Mouse (Mus musculus): ENCODE data around the gene Hmgcs1. TPM values are rescaled to one million over a fixed set of nuclear protein-coding genes. Genes with fewer than 3 reads are reported as not detected.
"Not testable (repeated sequence)": the region's sequence is repeated elsewhere in the genome, so short reads cannot be mapped to it uniquely, and the experiment has no call there.

Gene Hmgcs1
- total and polyA plus RNA-seq, 2 experiments from 2014 or later, result 230 to 376 TPM

GRCm38 (mm10) chr13:119696496-119696895 lies 6.3 kb downstream of the Hmgcs1 start:
- no peak overlapping the region for H3K9ac ChIP-seq (replicated peaks; ENCODE audit: low read length)
- H3K36me3 ChIP-seq (ENCODE audit: insufficient read depth, low read length), result peaks cover 15% of the 10 kb centered on the region; the same call in 1 of the 2 replicates
- 71% methylated on average over 1 of the region's 1 CpGs for WGBS
- no peak overlapping the region for H3K4me2 ChIP-seq (ENCODE audit: low read depth, low read length)
- H3K27ac ChIP-seq, result no peak overlapping the region
- DNase-seq (ENCODE audit: low spot score) (no peak), ATAC-seq (no peak)
- H3K9me3 ChIP-seq (ENCODE audit: low read length), result no peaks in the 10 kb centered on the region
- TF ChIP-seq CTCF (IDR thresholded peaks at IDR 0.05; ENCODE audit: low read depth), result no peak
- H3K4me3 ChIP-seq (ENCODE audit: low read length), result no peak overlapping the region
- H3K4me1 ChIP-seq (ENCODE audit: insufficient read depth, low read length), result peaks cover 18% of the 10 kb centered on the region; the same call in 1 of the 2 replicates
- H3K27me3 ChIP-seq (ENCODE audit: insufficient read depth, low read length), result no peaks in the 10 kb centered on the region

GRCm38 (mm10) chr13:119698436-119698835 lies 8.3 kb downstream of the Hmgcs1 start:
- DNase-seq (ENCODE audit: low spot score), result no peak
- 90% methylated on average over 4 of the region's 4 CpGs for WGBS
- peaks cover 29% of the 10 kb centered on the region for H3K36me3 ChIP-seq (ENCODE audit: insufficient read depth, low read length)
- no peak overlapping the region for H3K4me3 ChIP-seq (ENCODE audit: low read length)
- H3K4me1 ChIP-seq (ENCODE audit: insufficient read depth, low read length), result peaks cover 13% of the 10 kb centered on the region; the same call in 1 of the 2 replicates
- H3K27me3 ChIP-seq (ENCODE audit: insufficient read depth, low read length), result no peaks in the 10 kb centered on the region
- no peak for ATAC-seq
- no peak for TF ChIP-seq CTCF (IDR thresholded peaks at IDR 0.05; ENCODE audit: low read depth)
- H3K4me2 ChIP-seq (ENCODE audit: low read depth, low read length), result no peak overlapping the region
- no peaks in the 10 kb centered on the region for H3K9me3 ChIP-seq (ENCODE audit: low read length)
- H3K9ac ChIP-seq (replicated peaks; ENCODE audit: low read length), result no peak overlapping the region
- H3K27ac ChIP-seq, result no peak overlapping the region

- Histone ChIP-seq H3K27ac (no peak overlapping the region), H3K9ac (replicated peaks; ENCODE audit: low read length) (no peak overlapping the region), H3K27me3 (ENCODE audit: insufficient read depth, low read length) (no peaks in the 10 kb centered on the region), H3K9me3 (ENCODE audit: low read length) (no peaks in the 10 kb centered on the region), H3K4me1 (ENCODE audit: insufficient read depth, low read length) (no peaks in the 10 kb centered on the region), H3K4me3 (ENCODE audit: low read length) (no peak overlapping the region), H3K36me3 (ENCODE audit: insufficient read depth, low read length) (peaks cover 65% of the 10 kb centered on the region), H3K4me2 (ENCODE audit: low read depth, low read length) (no peak overlapping the region)
- no peak for TF ChIP-seq CTCF (IDR thresholded peaks at IDR 0.05; ENCODE audit: low read depth)
- DNase-seq (ENCODE audit: low spot score) (no peak), ATAC-seq (no peak)
- WGBS, result 94% methylated on average over 7 of the region's 7 CpGs
Measured at GRCm38 (mm10) chr13:119704280-119704679, 14.1 kb downstream of the Hmgcs1 start.

- WGBS, result 83% methylated on average over 7 of the region's 8 CpGs
- H3K36me3 ChIP-seq (ENCODE audit: insufficient read depth, low read length), result peaks cover 70% of the 10 kb centered on the region
- not testable (repeated sequence) for H3K9ac ChIP-seq (replicated peaks; ENCODE audit: low read length); ATAC-seq; H3K4me3 ChIP-seq (ENCODE audit: low read length); H3K27ac ChIP-seq; H3K4me1 ChIP-seq (ENCODE audit: insufficient read depth, low read length); H3K9me3 ChIP-seq (ENCODE audit: low read length); H3K27me3 ChIP-seq (ENCODE audit: insufficient read depth, low read length); DNase-seq (ENCODE audit: low spot score); H3K4me2 ChIP-seq (ENCODE audit: low read depth, low read length)
Measured at GRCm38 (mm10) chr13:119706278-119706880, 16.2 kb downstream of the Hmgcs1 start.

GRCm38 (mm10) chr13:119706953-119707352 lies 16.8 kb downstream of the Hmgcs1 start:
- no peaks in the 10 kb centered on the region for H3K27me3 ChIP-seq (ENCODE audit: insufficient read depth, low read length)
- H3K4me2 ChIP-seq (ENCODE audit: low read depth, low read length), result no peak overlapping the region
- H3K9me3 ChIP-seq (ENCODE audit: low read length), result no peaks in the 10 kb centered on the region
- TF ChIP-seq CTCF (IDR thresholded peaks at IDR 0.05; ENCODE audit: low read depth), result no peak
- 71% methylated on average over 7 of the region's 7 CpGs for WGBS
- H3K9ac ChIP-seq (replicated peaks; ENCODE audit: low read length), result no peak overlapping the region
- no peak for DNase-seq (ENCODE audit: low spot score)
- no peak overlapping the region for H3K4me3 ChIP-seq (ENCODE audit: low read length)
- H3K27ac ChIP-seq, result no peak overlapping the region
- ATAC-seq, result no peak
- H3K36me3 ChIP-seq (ENCODE audit: insufficient read depth, low read length), result peaks cover 69% of the 10 kb centered on the region
- no peaks in the 10 kb centered on the region for H3K4me1 ChIP-seq (ENCODE audit: insufficient read depth, low read length)

GRCm38 (mm10) chr13:119707906-119708305 lies 17.7 kb downstream of the Hmgcs1 start:
- WGBS, result 89% methylated on average over 6 of the region's 6 CpGs
- ATAC-seq, result no peak
- Histone ChIP-seq H3K9ac (replicated peaks; ENCODE audit: low read length) (no peak overlapping the region), H3K36me3 (ENCODE audit: insufficient read depth, low read length) (peaks cover 64% of the 10 kb centered on the region), H3K4me1 (ENCODE audit: insufficient read depth, low read length) (no peaks in the 10 kb centered on the region), H3K4me3 (ENCODE audit: low read length) (no peak overlapping the region), H3K27me3 (ENCODE audit: insufficient read depth, low read length) (no peaks in the 10 kb centered on the region), H3K4me2 (ENCODE audit: low read depth, low read length) (no peak overlapping the region), H3K9me3 (ENCODE audit: low read length) (no peaks in the 10 kb centered on the region), H3K27ac (no peak overlapping the region)
- no peak for DNase-seq (ENCODE audit: low spot score)
- no peak for TF ChIP-seq CTCF (IDR thresholded peaks at IDR 0.05; ENCODE audit: low read depth)

- Histone ChIP-seq H3K4me3 (ENCODE audit: low read length) (no peak overlapping the region), H3K9ac (replicated peaks; ENCODE audit: low read length) (no peak overlapping the region), H3K9me3 (ENCODE audit: low read length) (no peaks in the 10 kb centered on the region), H3K27ac (no peak overlapping the region), H3K36me3 (ENCODE audit: insufficient read depth, low read length) (peaks cover 57% of the 10 kb centered on the region), H3K27me3 (ENCODE audit: insufficient read depth, low read length) (no peaks in the 10 kb centered on the region), H3K4me1 (ENCODE audit: insufficient read depth, low read length) (no peaks in the 10 kb centered on the region), H3K4me2 (ENCODE audit: low read depth, low read length) (no peak overlapping the region)
- no peak for TF ChIP-seq CTCF (IDR thresholded peaks at IDR 0.05; ENCODE audit: low read depth)
- 81% methylated on average over 5 of the region's 5 CpGs for WGBS
- ATAC-seq (no peak), DNase-seq (ENCODE audit: low spot score) (no peak)
Measured at GRCm38 (mm10) chr13:119708941-119709340, 18.8 kb downstream of the Hmgcs1 start.

Data from hindbrain, postnatal 0 days (tissue).